Mouse (Mus musculus): ENCODE measurements around the gene Prf1. TPM values are rescaled to one million over a fixed set of nuclear protein-coding genes. Genes with fewer than 3 reads are reported as not detected.

Prf1 gene
- total RNA-seq (2021): not detected
- long read RNA-seq: 0 reads

DNA sequence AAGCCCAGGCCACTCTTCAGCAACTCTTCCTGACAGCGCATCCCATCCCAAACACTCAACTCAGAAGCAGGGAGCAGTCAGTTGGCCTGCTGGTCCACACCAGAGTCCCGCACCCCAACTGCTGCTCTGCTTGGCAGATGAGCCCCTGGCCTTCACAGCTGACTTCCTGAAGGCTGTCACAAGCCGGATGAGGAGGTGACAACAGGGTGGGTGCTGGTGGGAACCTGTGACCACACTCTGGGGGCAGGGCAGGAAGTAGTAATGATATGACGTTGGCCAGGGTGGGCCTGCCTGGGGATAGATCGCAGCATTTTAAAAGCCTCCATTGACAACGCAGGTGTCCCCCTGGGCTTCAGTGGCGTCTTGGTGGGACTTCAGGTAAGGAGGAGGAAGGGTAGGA, at the start of gene Prf1:
Gene Prf1 (plus strand): TSS at position 357 of the 400 bp plus-strand sequence.
- no peak for DNase-seq (ENCODE audit: low spot score in 2 of 2)

GRCm38 (mm10) chr10:61248596-61249114, 49.0 kb upstream of the Prf1 start:
- DNase-seq (ENCODE audit: low spot score in 2 of 2): no peak

DNA sequence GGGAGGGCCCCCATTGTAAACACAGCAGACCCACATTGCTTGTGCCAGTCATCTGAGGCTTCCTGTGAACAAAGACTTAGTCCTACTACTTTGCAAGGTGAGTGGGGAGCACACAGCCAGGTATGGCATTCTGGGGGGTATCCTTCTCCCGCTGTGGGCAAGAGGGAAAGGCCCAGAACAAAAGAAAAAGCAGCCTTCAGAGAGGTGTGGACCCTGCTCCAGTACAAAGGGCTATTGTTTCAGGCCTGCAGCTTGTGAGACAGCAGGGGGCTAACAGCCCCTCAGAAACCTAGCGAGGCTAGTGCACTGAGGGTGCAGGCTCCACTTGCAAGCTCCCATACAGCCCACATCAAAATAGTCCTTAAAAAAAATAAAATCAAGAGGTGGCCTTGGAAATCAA, 47.7 kb upstream of the Prf1 start:
- DNase-seq (ENCODE audit: low spot score in 2 of 2): no peak

DNA sequence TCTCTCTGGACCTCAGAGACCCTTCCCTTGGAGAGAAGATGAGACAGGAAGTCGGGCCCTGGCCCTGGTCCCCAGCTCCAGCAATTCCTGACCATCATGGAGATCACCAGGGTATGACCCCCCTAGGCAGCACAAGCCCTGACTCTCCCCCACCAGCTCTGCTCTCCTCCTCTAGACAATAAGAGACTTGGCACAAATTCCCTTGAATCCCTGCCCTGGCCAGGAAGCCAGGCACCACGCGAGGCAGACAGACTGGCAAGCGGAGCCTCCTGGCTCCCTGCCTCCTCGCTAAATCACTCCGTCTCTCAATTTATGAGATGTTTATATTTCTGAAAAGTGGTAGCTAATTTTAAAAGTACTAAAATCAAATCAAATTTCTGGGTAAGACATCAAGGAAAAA, 42.9 kb upstream of the Prf1 start:
- peak; percentile 71 to 76 for DNase-seq (ENCODE audit: low spot score in 2 of 2)

DNA sequence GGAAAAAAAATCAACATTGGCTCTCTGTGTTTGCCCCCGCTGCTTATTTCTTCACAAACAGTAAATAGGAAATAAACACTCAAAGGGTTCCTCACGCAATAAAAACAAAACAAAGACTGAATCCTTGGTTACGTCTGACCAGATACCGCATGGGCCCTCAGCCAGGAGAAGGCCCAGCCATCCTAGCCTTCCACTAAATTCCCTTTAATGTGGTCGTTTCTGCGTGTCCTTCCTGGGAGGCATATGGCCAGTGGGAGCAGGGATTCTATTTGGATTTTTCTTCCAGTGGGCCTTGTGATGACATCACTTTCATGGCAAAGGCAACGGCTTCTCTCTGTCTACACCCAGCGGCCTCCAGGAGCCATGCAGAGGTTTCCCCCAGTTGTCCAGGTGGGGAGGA, 42.4 kb upstream of the Prf1 start:
- DNase-seq (ENCODE audit: low spot score in 2 of 2): no peak

DNA sequence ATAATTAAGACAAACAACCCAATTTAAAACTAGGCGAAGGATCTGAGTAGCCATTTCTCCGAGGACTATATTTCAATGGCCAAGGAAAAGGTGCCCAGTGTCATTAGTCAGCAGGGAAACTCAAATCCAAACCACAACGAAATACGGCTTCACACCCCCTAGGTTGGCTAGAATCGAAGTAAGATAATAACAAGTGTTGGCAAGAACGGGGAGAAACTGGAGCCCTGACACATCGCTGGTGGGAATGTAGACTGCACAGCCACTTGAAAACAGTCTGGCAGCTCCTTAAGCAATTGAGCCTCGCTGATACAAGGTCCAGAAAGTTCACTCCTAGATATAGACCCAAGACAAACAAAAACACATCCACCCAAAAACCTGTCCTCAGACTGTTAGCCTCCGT, 41.0 kb upstream of the Prf1 start:
- no peak for DNase-seq (ENCODE audit: low spot score in 2 of 2)

- no peak for DNase-seq (ENCODE audit: low spot score in 2 of 2)
Measured at GRCm38 (mm10) chr10:61258131-61258530, 39.5 kb upstream of the Prf1 start.

DNA sequence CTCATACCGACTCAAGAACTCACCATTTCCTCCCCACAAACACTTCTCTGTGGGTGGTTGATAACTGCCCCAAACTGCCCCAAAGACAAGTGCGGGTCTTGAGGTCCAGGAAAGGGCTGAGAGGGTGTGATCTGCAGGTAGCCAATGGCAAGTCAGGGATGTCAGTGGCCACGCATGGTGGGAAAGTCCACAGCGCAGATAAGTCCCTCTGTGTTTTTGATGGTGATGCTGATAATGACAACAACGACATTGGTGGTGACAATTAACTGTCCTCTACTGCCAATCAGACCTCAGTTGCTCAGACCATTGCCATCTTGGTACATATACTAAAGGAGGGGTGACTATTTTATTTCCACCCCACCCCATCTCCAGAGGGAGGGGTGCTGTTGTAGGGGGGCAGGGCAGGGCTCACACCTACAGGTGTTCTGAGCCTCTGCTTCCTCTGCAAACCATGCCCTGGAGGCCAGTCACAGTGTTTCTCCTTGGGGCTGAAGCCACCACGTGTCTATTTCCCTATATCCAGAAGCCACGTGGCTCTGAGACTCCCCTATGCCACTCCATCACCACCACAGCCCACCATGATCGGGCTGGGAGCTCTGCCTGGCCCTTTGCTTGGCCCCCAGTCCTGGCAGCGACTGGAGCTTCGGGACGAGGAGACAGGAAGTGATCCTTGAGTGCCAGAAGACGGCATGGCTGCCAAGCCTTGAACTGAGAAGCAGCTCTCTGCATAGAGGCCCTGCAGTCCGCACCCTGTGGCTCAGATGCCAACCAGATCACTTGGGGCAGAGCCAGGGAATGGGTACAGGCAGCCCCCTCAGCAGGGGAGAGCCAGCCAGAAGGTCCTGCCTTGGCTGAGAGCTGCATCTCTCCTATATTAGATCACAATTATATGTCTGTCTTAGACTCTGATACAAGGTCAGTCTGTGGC, 36.1 kb upstream of the Prf1 start:
- peak; percentile 24 to 42 for DNase-seq (ENCODE audit: low spot score in 2 of 2)

GRCm38 (mm10) chr10:61263606-61264005, 34.0 kb upstream of the Prf1 start:
- no peak for DNase-seq (ENCODE audit: low spot score in 2 of 2)

DNA sequence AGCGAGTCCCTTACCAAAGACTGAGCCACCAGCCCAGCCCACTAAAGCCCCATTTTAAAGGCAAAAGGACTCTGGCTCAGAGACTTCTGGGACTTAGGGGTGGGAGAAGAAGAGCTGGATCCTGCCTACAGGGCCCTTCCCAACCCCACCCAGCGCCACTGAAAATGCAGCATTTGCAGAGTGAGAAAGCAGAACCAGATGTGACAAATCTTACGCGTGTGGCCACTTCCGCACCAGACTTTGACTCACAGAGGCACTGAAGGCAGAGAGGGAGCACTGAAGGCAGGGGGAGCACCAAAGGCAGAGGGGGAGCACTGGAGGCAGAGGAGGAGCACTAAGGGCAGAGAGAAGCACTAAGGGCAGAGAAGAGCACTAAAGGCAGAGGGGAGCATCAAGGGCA, 30.3 kb upstream of the Prf1 start:
- no peak for DNase-seq (ENCODE audit: low spot score in 2 of 2)

DNA sequence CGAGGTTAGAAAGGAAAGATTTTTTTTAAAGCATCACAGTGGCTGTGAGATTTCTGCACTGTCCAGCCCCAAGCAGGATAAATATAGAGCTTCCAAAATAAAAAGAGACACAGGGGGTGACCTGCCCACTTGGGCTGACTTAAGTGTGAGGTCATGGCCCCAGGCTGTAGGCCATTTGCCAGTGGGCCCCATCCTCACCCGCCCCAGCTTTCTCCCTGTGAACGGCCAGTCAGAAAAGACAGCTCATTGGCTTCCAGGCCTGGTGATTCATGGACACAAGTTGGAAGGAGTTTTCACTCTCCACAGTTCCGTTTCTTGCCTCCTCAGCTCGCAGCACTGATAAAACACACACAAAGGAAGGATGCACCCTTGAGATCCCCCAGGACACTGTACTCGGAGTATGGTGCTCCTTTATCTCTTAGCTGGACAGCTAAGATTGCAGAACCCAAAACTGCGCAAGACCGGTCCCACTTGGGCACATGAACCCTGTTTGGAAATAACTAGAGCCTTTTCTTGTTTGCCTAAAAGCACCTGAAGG, 25.5 kb upstream of the Prf1 start:
- no peak for DNase-seq (ENCODE audit: low spot score in 2 of 2)

DNA sequence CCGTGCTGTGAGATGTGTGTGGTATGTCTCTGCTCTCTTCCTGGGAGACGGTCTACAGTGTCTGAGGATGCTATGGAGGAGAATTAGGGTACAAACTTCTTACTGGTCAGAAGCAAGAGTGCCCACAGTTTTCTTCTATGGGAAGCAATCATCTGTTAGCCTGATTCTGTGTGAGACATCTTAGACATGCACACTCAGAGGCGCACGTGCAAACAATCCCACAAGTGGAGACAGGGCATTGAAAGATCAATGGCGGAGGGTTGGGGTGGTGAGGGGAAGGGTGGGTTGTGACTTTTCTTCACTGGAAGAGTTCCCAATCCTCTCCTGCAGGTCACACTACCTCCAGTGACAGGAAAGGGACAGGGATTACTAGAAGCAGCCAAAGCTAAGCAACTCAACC, 25.0 kb upstream of the Prf1 start:
- DNase-seq (ENCODE audit: low spot score in 2 of 2): no peak

DNA sequence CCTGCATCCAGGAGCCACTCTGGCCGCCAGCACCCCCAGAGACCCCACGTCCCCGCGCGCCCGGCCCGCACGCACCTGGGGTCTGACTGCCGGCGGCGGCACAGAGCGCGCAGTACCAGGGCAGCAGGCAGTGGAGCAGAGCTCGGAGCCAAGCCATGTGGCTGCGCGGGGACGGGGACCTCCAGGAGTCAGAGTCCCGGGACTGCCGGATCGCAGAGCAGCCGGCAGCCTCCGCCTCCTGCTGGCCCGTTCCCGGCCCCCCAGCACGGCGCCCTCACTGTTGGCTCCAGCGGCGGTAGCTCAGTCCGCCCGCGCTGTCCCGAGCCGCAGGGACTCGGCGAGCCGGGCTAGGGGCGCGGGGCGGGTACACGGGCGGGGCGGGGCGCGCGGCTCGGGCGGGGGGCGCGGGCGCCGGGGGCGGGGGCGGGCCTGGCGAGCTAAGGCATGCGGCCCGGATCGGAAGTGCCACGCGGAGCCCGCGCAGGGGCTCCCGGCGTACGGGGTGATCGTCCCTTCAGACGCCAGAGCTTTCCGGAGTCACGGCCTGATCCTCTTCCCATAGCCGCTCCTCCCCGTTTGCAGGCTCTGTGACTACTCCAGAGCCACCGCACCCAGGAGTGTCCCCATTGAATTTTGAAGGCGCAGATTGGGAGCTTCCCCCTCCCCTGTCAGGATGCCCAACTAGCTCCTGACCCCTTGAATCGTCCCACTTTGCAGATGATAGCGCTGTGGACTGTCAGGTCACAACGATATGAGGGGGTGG, 24.4 kb upstream of the Prf1 start, which contains the start of gene Adamts14:
Gene Adamts14 (minus strand): TSS at position 358 of the 763 bp plus-strand sequence.
- peak in 1 of 2 experiments; percentile 44 for DNase-seq (ENCODE audit: low spot score in 2 of 2)

GRCm38 (mm10) chr10:61273844-61274215, 23.8 kb upstream of the Prf1 start:
- DNase-seq (ENCODE audit: low spot score in 2 of 2): no peak

DNA sequence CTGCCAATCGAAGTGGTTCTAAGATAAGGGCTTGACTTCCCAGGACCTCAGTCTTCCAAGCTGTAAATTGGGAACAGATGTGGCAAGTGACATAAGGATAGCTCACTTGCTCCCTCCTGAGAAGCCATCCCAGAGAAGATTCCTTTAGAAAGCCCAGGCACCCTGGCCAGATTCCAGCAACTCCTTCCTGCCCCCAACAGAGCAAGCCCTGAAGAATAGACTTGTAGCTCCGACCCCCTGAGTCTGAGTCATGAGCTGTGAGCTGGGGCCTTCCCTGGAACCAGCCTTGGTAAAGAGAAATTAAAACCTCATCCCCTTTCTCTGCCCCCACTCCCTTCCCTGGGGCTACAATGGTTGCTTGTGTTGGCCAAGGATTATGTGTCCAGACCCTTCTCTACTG, 23.1 kb upstream of the Prf1 start:
- no peak for DNase-seq (ENCODE audit: low spot score in 2 of 2)

DNA sequence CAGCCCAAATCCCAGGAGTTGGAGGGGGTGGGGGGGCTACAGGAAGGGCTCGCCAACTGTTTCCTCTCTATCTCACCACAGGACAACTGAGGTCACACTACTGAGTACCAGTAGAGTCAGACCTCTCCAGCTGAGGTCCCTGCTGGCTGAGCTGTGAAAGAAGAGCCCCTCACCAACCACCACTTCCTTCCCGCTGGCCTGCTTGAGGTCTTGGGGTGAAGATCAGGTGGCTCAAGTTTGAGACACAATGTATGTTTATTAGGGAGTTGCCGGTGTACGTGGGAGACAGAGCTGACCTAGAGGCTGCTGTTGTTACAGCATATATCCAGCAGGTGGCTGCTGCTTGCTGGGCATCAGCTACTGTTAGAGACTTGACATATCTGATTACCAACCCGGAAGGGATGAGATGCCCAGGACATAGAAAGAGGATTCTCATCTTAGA, 21.9 kb upstream of the Prf1 start:
- no peak for DNase-seq (ENCODE audit: low spot score in 2 of 2)

- DNase-seq (ENCODE audit: low spot score in 2 of 2): no peak
Measured at GRCm38 (mm10) chr10:61277051-61277450, 20.6 kb upstream of the Prf1 start.

DNA sequence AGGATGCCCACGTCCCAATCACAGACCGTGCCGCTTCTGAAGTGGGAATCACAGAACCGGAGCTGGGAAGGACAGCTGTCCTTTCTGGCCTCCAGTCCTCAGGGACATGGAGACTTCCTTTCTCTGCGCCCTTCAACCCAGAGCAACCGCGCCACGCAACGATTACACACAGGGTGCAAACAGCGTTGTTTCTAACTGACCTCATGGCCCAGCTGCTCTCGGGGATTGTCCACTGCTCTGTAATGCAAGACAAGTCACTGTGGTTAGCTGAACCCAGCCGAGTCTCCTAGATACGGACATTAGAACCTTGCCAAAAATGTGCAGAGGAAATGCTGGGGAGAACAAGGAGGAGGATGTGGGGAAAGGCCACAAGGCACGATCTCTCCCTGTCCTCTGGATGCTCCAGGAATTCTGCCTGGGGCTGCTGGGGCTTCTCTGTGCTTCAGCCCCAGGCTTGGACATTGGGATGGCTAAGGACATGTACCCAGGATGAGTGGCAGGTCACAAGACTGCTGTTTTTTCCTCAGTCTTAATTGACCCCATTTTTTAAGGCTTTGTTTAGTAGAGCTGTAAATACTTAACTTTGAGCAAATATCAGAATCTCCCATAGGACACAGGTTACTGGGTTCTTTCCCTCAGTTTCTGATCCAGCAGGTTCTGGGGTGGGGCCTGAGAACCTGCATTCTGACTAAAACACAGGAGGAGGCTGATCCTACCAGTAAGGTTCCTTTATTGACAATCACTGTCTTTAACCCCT, 19.5 kb upstream of the Prf1 start:
- no peak for DNase-seq (ENCODE audit: low spot score in 2 of 2)

GRCm38 (mm10) chr10:61281115-61281514, 16.5 kb upstream of the Prf1 start:
- DNase-seq (ENCODE audit: low spot score in 2 of 2): no peak

- DNase-seq (ENCODE audit: low spot score in 2 of 2): no peak
Measured at GRCm38 (mm10) chr10:61284309-61284708, 13.3 kb upstream of the Prf1 start.

DNA sequence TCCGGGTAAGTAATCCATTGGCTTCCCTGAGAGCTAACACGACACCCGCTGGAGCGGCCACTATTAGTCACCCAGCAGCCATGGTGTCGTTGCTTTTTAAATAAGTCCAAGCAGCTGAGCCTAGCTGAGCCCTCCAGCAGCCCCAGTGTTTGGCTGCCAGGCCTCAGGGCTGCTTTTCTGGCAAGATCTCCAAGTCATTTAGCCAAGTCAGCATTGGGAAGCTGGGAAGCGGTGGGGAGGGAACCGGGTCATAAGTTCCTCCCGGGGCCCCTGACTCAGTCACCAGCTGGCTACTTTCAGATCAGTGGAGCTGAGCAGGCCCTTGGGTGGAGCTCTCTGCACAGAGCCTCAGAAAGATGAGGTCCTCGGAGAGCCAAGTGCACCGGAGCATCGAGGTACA, 12.4 kb upstream of the Prf1 start:
- DNase-seq (ENCODE audit: low spot score in 2 of 2): no peak

All from layer of hippocampus, postnatal 10 days (tissue).